Mouse (Mus musculus) heart, adult 2 months (tissue): ENCODE results near the gene Slc38a9. TPM values are rescaled to one million over a fixed set of nuclear protein-coding genes. Genes with fewer than 3 reads are reported as not detected.
A peak's percentile ranks its signal among the peaks of the same experiment; 100 is the strongest.

Source experiments
- DNase-seq, 2 experiments: peaks; one replicate each; pipeline ENCODE4 v3.0.0; 2021
- H3K27ac ChIP-seq: fragments of 200-600 bp; 2 replicates; pipeline ENCODE4 v1.8.1; 2022
- H3K27me3 ChIP-seq: fragments of 200-500 bp; 2 replicates; pipeline ENCODE4 v1.6.1; 2012; ENCODE audit warnings: mild to moderate bottlenecking, low read length, inconsistent platforms, mixed read lengths; ENCODE audit not compliant: control insufficient read depth, insufficient read depth
- H3K36me3 ChIP-seq: fragments of 200-500 bp; 2 replicates; pipeline ENCODE4 v1.6.1; 2012; ENCODE audit warnings: low read length, inconsistent platforms; ENCODE audit not compliant: control insufficient read depth, insufficient read depth
- H3K4me1 ChIP-seq: fragments of 200-500 bp; 2 replicates; pipeline ENCODE4 v1.6.1; 2011; ENCODE audit warnings: low read length; ENCODE audit not compliant: control insufficient read depth, insufficient read depth
- H3K4me3 ChIP-seq: fragments of 200-600 bp; 2 replicates; pipeline ENCODE4 v1.8.1; 2022
- H3K79me2 ChIP-seq: fragments of 200-500 bp; replicated peaks from 2 replicates; pipeline ENCODE4 v1.6.1; 2012; ENCODE audit warnings: mild to moderate bottlenecking, inconsistent platforms, low read length, moderate library complexity, mixed read lengths; ENCODE audit not compliant: control insufficient read depth, insufficient read depth
- H3K9ac ChIP-seq: fragments of 200-500 bp; 2 replicates; pipeline ENCODE4 v1.6.1; 2012; ENCODE audit warnings: low read depth, mild to moderate bottlenecking, control low read depth, inconsistent platforms, low read length, mixed read lengths
- CTCF ChIP-seq: fragments of 200-600 bp; IDR thresholded peaks from 2 replicates; pipeline ENCODE4 v1.8.1; 2022; ENCODE audit warnings: antibody characterized with exemption, mild to moderate bottlenecking, moderate library complexity
- EP300 ChIP-seq: fragments of 200-500 bp; IDR thresholded peaks from 2 replicates; pipeline ENCODE4 v1.6.1; 2011; ENCODE audit warnings: low read depth, low read length, control low read depth; ENCODE audit not compliant: insufficient read depth
- POLR2A ChIP-seq: fragments of 200-500 bp; IDR thresholded peaks from 2 replicates; pipeline ENCODE4 v1.6.1; 2011; ENCODE audit warnings: mild to moderate bottlenecking, low read depth, low read length, control low read depth; ENCODE audit not compliant: insufficient read depth
- WGBS: fragments of 180-500 bp; shearing (Covaris S2); methylation state at CpG from one replicate; pipeline ENCODE4 v1.1.7; 2018; 5-methylcytosine and 5-hydroxymethylcytosine counted together
- intact Hi-C: fragments of 180-260 bp; cut with DNase I; formaldehyde crosslinking; loops from one replicate; pipeline ENCODE4 v1.15.1; 2025
- polyA plus RNA-seq: library from polyadenylated mRNA; depleted of rRNA; stranded (reverse); fragments of >200 nt; gene quantifications from 2 replicates; pipeline ENCODE4 v1.2.3, GENCODE M21; 2012
- total RNA-seq, 2 experiments: library from RNA; stranded (reverse); gene quantifications; 2 replicates each; pipeline ENCODE4 v1.2.3; 2021

Gene Slc38a9
- total and polyA plus RNA-seq, 3 experiments, result 7.7 to 8.5 (median 8.3) TPM

- H3K36me3 ChIP-seq, result peaks cover 10% of the 10 kb centered on the region
- H3K4me3 ChIP-seq, result no peak overlapping the region
- intact Hi-C loops, result loop anchor here (5.0 kb wide), 1 partner anchor 38 kb away; no protein-coding TSS in a partner anchor
- peak in 1 of 2 experiments; percentile 47 for DNase-seq
- TF ChIP-seq CTCF (no peak), EP300 (no peak), POLR2A (no peak)
- peak overlapping the region; percentile 77 for H3K27ac ChIP-seq
- H3K79me2 ChIP-seq, result no peaks in the 10 kb centered on the region
- no peak overlapping the region for H3K9ac ChIP-seq
- no peaks in the 10 kb centered on the region for H3K27me3 ChIP-seq
- WGBS, result 36% methylated on average over 15 of the region's 15 CpGs
- peaks cover 39% of the 10 kb centered on the region for H3K4me1 ChIP-seq
Observed at GRCm38 (mm10) chr13:112759777-112760537, 99.4 kb downstream of the Slc38a9 start.

DNA sequence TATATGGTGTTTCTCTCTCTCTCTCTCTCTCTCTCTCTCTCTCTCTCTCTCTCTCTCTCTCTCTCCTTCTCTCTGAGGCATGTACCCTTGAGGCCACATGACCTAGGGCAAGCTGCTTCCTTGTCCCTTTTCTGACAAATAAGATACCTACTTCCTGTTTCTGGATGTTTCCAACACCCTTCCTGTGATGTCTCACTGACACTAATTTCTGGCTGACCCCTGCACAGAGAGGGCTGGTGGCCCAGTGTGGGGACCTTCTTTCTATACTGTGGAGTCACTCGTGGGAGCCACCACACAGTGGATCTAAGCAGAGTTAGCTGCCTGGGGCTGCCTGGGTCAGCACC, 100.0 kb downstream of the Slc38a9 start:
- intact Hi-C loops, result loop anchor here (5.0 kb wide), 1 partner anchor 38 kb away; no protein-coding TSS in a partner anchor
- H3K79me2 ChIP-seq, result no peaks in the 10 kb centered on the region
- no peaks in the 10 kb centered on the region for H3K27me3 ChIP-seq
- peaks cover 16% of the 10 kb centered on the region for H3K36me3 ChIP-seq
- peaks cover 43% of the 10 kb centered on the region for H3K4me1 ChIP-seq
- H3K27ac ChIP-seq, result peak overlapping the region; percentile 77
- H3K9ac ChIP-seq, result no peak overlapping the region; the same call in 1 of the 2 replicates
- 7% methylated on average over 1 of the region's 1 CpGs for WGBS
- H3K4me3 ChIP-seq, result no peak overlapping the region
- peak; percentile 36 to 58 for DNase-seq
- no peak for TF ChIP-seq POLR2A
- no peak for TF ChIP-seq EP300
- no peak for TF ChIP-seq CTCF

- TF ChIP-seq CTCF, result no peak
- no peak for TF ChIP-seq POLR2A
- TF ChIP-seq EP300, result no peak
- 11% methylated on average over 1 of the region's 1 CpGs for WGBS
- no peak for DNase-seq
- no peaks in the 10 kb centered on the region for H3K27me3 ChIP-seq
- peaks cover 47% of the 10 kb centered on the region for H3K4me1 ChIP-seq
- H3K27ac ChIP-seq, result peak overlapping the region; percentile 96
- intact Hi-C loops, result loop anchor here (5.0 kb wide), 1 partner anchor 39 kb away; no protein-coding TSS in a partner anchor
- no peaks in the 10 kb centered on the region for H3K79me2 ChIP-seq
- H3K4me3 ChIP-seq, result no peak overlapping the region
- peaks cover 19% of the 10 kb centered on the region for H3K36me3 ChIP-seq
- H3K9ac ChIP-seq, result 0 out of 2 replicates have a peak overlapping the region, but pooled peaks have one; percentile 13
Observed at GRCm38 (mm10) chr13:112761787-112762186, 101.2 kb downstream of the Slc38a9 start.

- Histone ChIP-seq H3K4me3 (no peak overlapping the region), H3K79me2 (no peaks in the 10 kb centered on the region), H3K27ac (peak overlapping the region; percentile 96), H3K27me3 (no peaks in the 10 kb centered on the region), H3K4me1 (peaks cover 47% of the 10 kb centered on the region), H3K9ac (no peak overlapping the region), H3K36me3 (peaks cover 19% of the 10 kb centered on the region)
- DNase-seq, result no peak
- intact Hi-C loops, result loop anchor here (5.0 kb wide), 1 partner anchor 40 kb away; no protein-coding TSS in a partner anchor
- TF ChIP-seq EP300, result no peak
- TF ChIP-seq POLR2A, result no peak
- TF ChIP-seq CTCF, result no peak
- 15% methylated on average over 4 of the region's 4 CpGs for WGBS
Observed at GRCm38 (mm10) chr13:112762548-112762947, 102.0 kb downstream of the Slc38a9 start.

DNA sequence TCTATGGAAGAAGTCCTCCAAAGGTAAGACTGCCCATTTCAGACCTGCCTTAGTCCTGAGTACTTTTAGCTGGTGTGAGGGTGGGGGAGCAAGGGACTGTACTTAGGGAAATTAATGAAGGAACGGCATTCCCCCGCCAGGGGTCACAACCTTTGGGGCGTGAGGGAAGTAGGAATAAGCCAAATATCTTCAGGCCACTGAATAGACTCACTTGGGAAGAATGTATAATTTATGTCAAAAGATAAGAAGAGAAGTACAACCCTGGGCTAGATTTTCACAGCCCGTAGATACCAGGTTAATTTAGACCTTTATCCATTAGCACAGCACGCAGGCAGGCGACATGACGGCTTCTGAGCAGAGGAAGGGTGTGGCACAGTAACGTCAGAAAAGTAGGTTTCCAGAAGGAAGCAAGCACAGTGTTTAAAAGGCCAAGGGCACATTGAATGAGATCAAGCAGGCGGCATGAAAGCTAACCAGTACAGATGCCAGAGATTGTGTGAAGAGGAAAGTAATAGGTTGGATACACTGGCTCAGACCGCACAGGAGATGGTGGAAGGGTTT, 103.1 kb downstream of the Slc38a9 start:
- peaks cover 45% of the 10 kb centered on the region for H3K4me1 ChIP-seq
- H3K4me3 ChIP-seq, result no peak overlapping the region
- no peaks in the 10 kb centered on the region for H3K79me2 ChIP-seq
- 27% methylated on average over 10 of the region's 10 CpGs for WGBS
- H3K27me3 ChIP-seq, result no peaks in the 10 kb centered on the region
- DNase-seq, result peak in 1 of 2 experiments; percentile 47
- H3K27ac ChIP-seq, result peak overlapping the region; percentile 96
- H3K9ac ChIP-seq, result no peak overlapping the region
- H3K36me3 ChIP-seq, result peaks cover 19% of the 10 kb centered on the region
- TF ChIP-seq EP300 (0 out of 2 replicates have a peak, but pooled peaks have one; percentile 53), CTCF (peak; percentile 33), POLR2A (no peak)
- intact Hi-C loops, result loop anchor here (1.0 to 5.0 kb wide), 3 partner anchors 12 to 41 kb away; partner anchors contain the start of gene Plpp1
